Mouse (Mus musculus): ENCODE results near the gene Pcbd1.

DNA sequence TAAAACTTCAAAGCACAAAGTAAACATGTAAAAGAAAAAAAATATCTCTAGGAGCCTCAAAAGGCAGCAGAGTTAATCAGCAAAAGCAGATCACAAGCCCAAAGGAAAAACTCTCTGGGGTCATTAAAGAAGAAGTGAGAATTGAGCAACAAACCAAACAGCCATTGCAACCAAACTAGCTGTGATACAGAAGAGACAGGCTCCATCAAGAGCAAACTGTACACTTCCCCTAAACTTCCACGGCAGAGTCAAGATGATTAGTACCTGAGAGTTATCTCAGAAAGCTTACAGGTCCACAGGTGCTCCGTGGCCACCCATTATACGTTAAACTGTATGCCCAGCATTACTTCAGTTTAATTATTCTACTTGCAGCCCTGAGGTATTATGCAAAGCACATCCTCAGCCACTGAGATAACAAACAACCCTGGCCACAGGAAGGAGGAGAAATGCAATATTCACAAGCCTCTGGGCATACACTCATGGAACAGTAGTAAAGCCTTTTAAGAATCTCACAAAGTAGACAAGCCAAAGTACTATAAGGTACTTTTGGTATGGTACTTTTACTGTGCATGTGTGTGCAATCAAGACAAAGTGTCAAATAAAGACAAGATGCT lies 46.2 kb downstream of the Pcbd1 start:
- TF ChIP-seq POLR2A (IDR thresholded peaks at IDR 0.05; ENCODE audit: borderline replicate concordance, insufficient read depth, low read length) (no peak), CTCF (IDR thresholded peaks at IDR 0.05; ENCODE audit: borderline replicate concordance, insufficient read depth, low read depth, low read length) (no peak)

Measured in cerebellum, adult 2 months (tissue).